Mouse (Mus musculus): ENCODE data around the gene Trp53inp2. TPM values are rescaled to one million over a fixed set of nuclear protein-coding genes. Genes with fewer than 3 reads are reported as not detected.

The Trp53inp2 gene
- polyA plus RNA-seq, 1 experiment = 100 TPM

- Histone ChIP-seq H3K4me2 (ENCODE audit: low read depth) (peak overlapping the region; percentile 85), H3ac (ENCODE audit: control insufficient read depth, insufficient read length) (peak overlapping the region; percentile 77), H3K4me3 (peak overlapping the region; percentile 57), H3K79me2 (ENCODE audit: control insufficient read depth, insufficient read depth) (peaks cover 12% of the 10 kb centered on the region), H3K27me3 (ENCODE audit: control insufficient read depth, insufficient read depth, insufficient read length) (peaks cover 3% of the 10 kb centered on the region), H3K36me3 (ENCODE audit: control insufficient read depth, insufficient read depth) (no peaks in the 10 kb centered on the region)
- TF ChIP-seq SRF (IDR thresholded peaks at IDR 0.05; ENCODE audit: control insufficient read depth, insufficient read length, low read depth) (no peak), MAX (IDR thresholded peaks at IDR 0.05; ENCODE audit: low read depth) (no peak), POLR2A (IDR thresholded peaks at IDR 0.05; ENCODE audit: insufficient read length, low read depth) (no peak), MYOD1 (IDR thresholded peaks at IDR 0.05; ENCODE audit: control insufficient read depth in 1 of 3, insufficient read length in 2 of 3, low read depth in 2 of 3) (no peak), TCF3 (IDR thresholded peaks at IDR 0.05; ENCODE audit: insufficient read length, low read depth) (no peak), CEBPB (IDR thresholded peaks at IDR 0.05; ENCODE audit: insufficient read depth, poor library complexity, severe bottlenecking) (no peak), REST (IDR thresholded peaks at IDR 0.05; ENCODE audit: insufficient read depth, insufficient read length) (no peak), E2F4 (IDR thresholded peaks at IDR 0.05; ENCODE audit: insufficient read depth) (no peak), TCF12 (IDR thresholded peaks at IDR 0.05; ENCODE audit: insufficient read depth, poor library complexity, severe bottlenecking) (no peak), POLR2AphosphoS2 (IDR thresholded peaks at IDR 0.05; ENCODE audit: insufficient read length, low read depth) (no peak), USF1 (IDR thresholded peaks at IDR 0.05; ENCODE audit: low read depth) (no peak), MYOG (IDR thresholded peaks at IDR 0.05; ENCODE audit: control insufficient read depth in 1 of 3, insufficient read depth in 1 of 3, insufficient read length in 2 of 3, low read depth in 2 of 3) (no peak)
These were observed 2.1 kb downstream of the Trp53inp2 start for GRCm38 (mm10) chr2:155382791-155383438.

GRCm38 (mm10) chr2:155385090-155385489, 4.2 kb downstream of the Trp53inp2 start:
- TF ChIP-seq REST (IDR thresholded peaks at IDR 0.05; ENCODE audit: insufficient read depth, insufficient read length) (no peak), USF1 (IDR thresholded peaks at IDR 0.05; ENCODE audit: low read depth) (no peak), POLR2AphosphoS2 (IDR thresholded peaks at IDR 0.05; ENCODE audit: insufficient read length, low read depth) (no peak), MAX (IDR thresholded peaks at IDR 0.05; ENCODE audit: low read depth) (no peak), MYOG (IDR thresholded peaks at IDR 0.05; ENCODE audit: control insufficient read depth in 1 of 3, insufficient read depth in 1 of 3, insufficient read length in 2 of 3, low read depth in 2 of 3) (no peak), E2F4 (IDR thresholded peaks at IDR 0.05; ENCODE audit: insufficient read depth) (no peak), TCF12 (IDR thresholded peaks at IDR 0.05; ENCODE audit: insufficient read depth, poor library complexity, severe bottlenecking) (no peak), SRF (IDR thresholded peaks at IDR 0.05; ENCODE audit: control insufficient read depth, insufficient read length, low read depth) (no peak), TCF3 (IDR thresholded peaks at IDR 0.05; ENCODE audit: insufficient read length, low read depth) (no peak), CEBPB (IDR thresholded peaks at IDR 0.05; ENCODE audit: insufficient read depth, poor library complexity, severe bottlenecking) (no peak), MYOD1 (IDR thresholded peaks at IDR 0.05; ENCODE audit: control insufficient read depth in 1 of 3, insufficient read length in 2 of 3, low read depth in 2 of 3) (no peak), POLR2A (IDR thresholded peaks at IDR 0.05; ENCODE audit: insufficient read length, low read depth) (no peak)

GRCm38 (mm10) chr2:155385731-155386533, 5.1 kb downstream of the Trp53inp2 start:
- no peak for TF ChIP-seq TCF3 (IDR thresholded peaks at IDR 0.05; ENCODE audit: insufficient read length, low read depth)
- TF ChIP-seq MYOG (IDR thresholded peaks at IDR 0.05; ENCODE audit: control insufficient read depth in 1 of 3, insufficient read depth in 1 of 3, insufficient read length in 2 of 3, low read depth in 2 of 3) = no peak
- no peak for TF ChIP-seq MAX (IDR thresholded peaks at IDR 0.05; ENCODE audit: low read depth)
- TF ChIP-seq MYOD1 (IDR thresholded peaks at IDR 0.05; ENCODE audit: control insufficient read depth in 1 of 3, insufficient read length in 2 of 3, low read depth in 2 of 3) = no peak
- no peak for TF ChIP-seq USF1 (IDR thresholded peaks at IDR 0.05; ENCODE audit: low read depth)
- TF ChIP-seq TCF12 (IDR thresholded peaks at IDR 0.05; ENCODE audit: insufficient read depth, poor library complexity, severe bottlenecking) = no peak
- peak; percentile 24 for TF ChIP-seq POLR2AphosphoS2 (IDR thresholded peaks at IDR 0.05; ENCODE audit: insufficient read length, low read depth)
- Histone ChIP-seq H3K79me2 (ENCODE audit: control insufficient read depth, insufficient read depth) (peaks cover 12% of the 10 kb centered on the region), H3K36me3 (ENCODE audit: control insufficient read depth, insufficient read depth) (peaks cover 16% of the 10 kb centered on the region), H3K4me2 (ENCODE audit: low read depth) (no peak overlapping the region), H3ac (ENCODE audit: control insufficient read depth, insufficient read length) (no peak overlapping the region), H3K27me3 (ENCODE audit: control insufficient read depth, insufficient read depth, insufficient read length) (no peaks in the 10 kb centered on the region), H3K4me3 (no peak overlapping the region)

More at GRCm38 (mm10) chr2:155385090-155385489, 4.2 kb downstream of the Trp53inp2 start:
- peaks cover 8% of the 10 kb centered on the region for H3K36me3 ChIP-seq (ENCODE audit: control insufficient read depth, insufficient read depth)
- H3K4me2 ChIP-seq (ENCODE audit: low read depth) = no peak overlapping the region
- peaks cover 12% of the 10 kb centered on the region for H3K79me2 ChIP-seq (ENCODE audit: control insufficient read depth, insufficient read depth)
- H3K27me3 ChIP-seq (ENCODE audit: control insufficient read depth, insufficient read depth, insufficient read length) = no peaks in the 10 kb centered on the region
- no peak overlapping the region for H3ac ChIP-seq (ENCODE audit: control insufficient read depth, insufficient read length)
- H3K4me3 ChIP-seq = no peak overlapping the region

- TF ChIP-seq POLR2AphosphoS2 (IDR thresholded peaks at IDR 0.05; ENCODE audit: insufficient read length, low read depth) (peak; percentile 25), SRF (IDR thresholded peaks at IDR 0.05; ENCODE audit: control insufficient read depth, insufficient read length, low read depth) (no peak)
- Histone ChIP-seq H3K27me3 (ENCODE audit: control insufficient read depth, insufficient read depth, insufficient read length) (no peaks in the 10 kb centered on the region), H3K79me2 (ENCODE audit: control insufficient read depth, insufficient read depth) (peaks cover 12% of the 10 kb centered on the region), H3ac (ENCODE audit: control insufficient read depth, insufficient read length) (no peak overlapping the region), H3K4me3 (no peak overlapping the region), H3K36me3 (ENCODE audit: control insufficient read depth, insufficient read depth) (peaks cover 20% of the 10 kb centered on the region), H3K4me2 (ENCODE audit: low read depth) (no peak overlapping the region)
These were observed 5.7 kb downstream of the Trp53inp2 start for GRCm38 (mm10) chr2:155386534-155386899.
